Mouse (Mus musculus) midbrain, embryonic 11.5 days (tissue): ENCODE measurements at regions not wholly inside any gene's neighbourhood (a gene's known extent, or its start where the extent isn't known, plus 50 kb on each side); places are given as distances from the start of the nearest gene placed in this dataset.
"Not testable (repeated sequence)": the region's sequence is repeated elsewhere in the genome, so short reads cannot be mapped to it uniquely, and the experiment has no call there.

Experiments
- ATAC-seq: fragments of 200-750 bp; cut with Nextera tagmentation; 2 replicates; pipeline ENCODE4 v1.8.0; 2017; ENCODE audit warnings: moderate TSS enrichment, moderate library complexity; ENCODE audit not compliant: low FRiP score
- DNase-seq: peaks from one replicate; pipeline ENCODE4 v3.0.0; 2015; ENCODE audit warnings: low spot score; ENCODE audit errors: missing footprints
- H3K27ac ChIP-seq: fragments of 300-500 bp; sonication (generic); 2 replicates; pipeline ENCODE4 v1.5.1; 2014; ENCODE audit warnings: low read depth, low read length
- H3K27me3 ChIP-seq: fragments of 300-500 bp; sonication (generic); 2 replicates; pipeline ENCODE4 v1.6.1; 2014; ENCODE audit warnings: mild to moderate bottlenecking, low read length, moderate library complexity, mixed read lengths; ENCODE audit not compliant: control insufficient read depth, insufficient read depth
- H3K36me3 ChIP-seq: fragments of 300-500 bp; sonication (generic); 2 replicates; pipeline ENCODE4 v1.6.1; 2014; ENCODE audit warnings: mild to moderate bottlenecking, low read length, moderate library complexity, mixed read lengths; ENCODE audit not compliant: control insufficient read depth, insufficient read depth
- H3K4me1 ChIP-seq: fragments of 300-500 bp; sonication (generic); 2 replicates; pipeline ENCODE4 v1.6.1; 2014; ENCODE audit warnings: low read length; ENCODE audit not compliant: control insufficient read depth, insufficient read depth
- H3K4me2 ChIP-seq: fragments of 300-500 bp; sonication (generic); 2 replicates; pipeline ENCODE4 v1.6.1; 2014; ENCODE audit warnings: mild to moderate bottlenecking, moderate library complexity
- H3K4me3 ChIP-seq: fragments of 300-500 bp; sonication (generic); 2 replicates; pipeline ENCODE4 v1.5.1; 2014; ENCODE audit warnings: low read depth, low read length
- H3K9ac ChIP-seq: fragments of 300-500 bp; sonication (generic); 2 replicates; pipeline ENCODE4 v1.6.1; 2014; ENCODE audit warnings: low read length
- H3K9me3 ChIP-seq: fragments of 300-500 bp; sonication (generic); 2 replicates; pipeline ENCODE4 v1.6.1; 2016; ENCODE audit warnings: low read length; ENCODE audit not compliant: control insufficient read depth
- WGBS: fragments of 180-500 bp; shearing (Covaris S2); extraction: QIAGEN DNeasy Blood & Tissue Kit; methylation state at CpG from one replicate; pipeline ENCODE4 v1.1.7; 2014; 5-methylcytosine and 5-hydroxymethylcytosine counted together

DNA sequence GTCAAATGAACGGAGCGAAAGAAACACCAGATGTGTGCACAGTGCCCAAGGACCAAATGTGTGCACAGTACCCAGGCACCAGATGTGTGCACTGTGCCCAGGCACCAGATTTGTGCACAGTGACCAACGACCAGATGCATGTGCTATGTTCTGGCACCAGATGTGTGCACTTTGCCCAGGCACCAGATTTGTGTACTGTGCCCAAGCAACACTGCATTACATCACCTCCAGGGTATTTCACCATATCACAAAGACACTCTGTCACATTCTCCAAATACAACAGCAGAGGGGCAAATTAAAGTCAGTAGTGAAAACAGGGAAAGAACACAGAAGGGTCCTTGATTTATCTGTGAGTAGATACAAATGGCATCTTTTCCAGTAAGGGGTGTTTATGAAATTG, 93.4 kb downstream of the Mettl4 start:
- 81% methylated on average over 3 of the region's 3 CpGs for WGBS
- no peak for DNase-seq
- H3K27me3 ChIP-seq = no peaks in the 10 kb centered on the region
- H3K4me2 ChIP-seq = no peak overlapping the region
- no peak overlapping the region for H3K27ac ChIP-seq
- H3K4me3 ChIP-seq = no peak overlapping the region
- H3K9ac ChIP-seq = no peak overlapping the region
- no peaks in the 10 kb centered on the region for H3K36me3 ChIP-seq
- H3K9me3 ChIP-seq = no peaks in the 10 kb centered on the region
- no peaks in the 10 kb centered on the region for H3K4me1 ChIP-seq
- ATAC-seq = no peak

DNA sequence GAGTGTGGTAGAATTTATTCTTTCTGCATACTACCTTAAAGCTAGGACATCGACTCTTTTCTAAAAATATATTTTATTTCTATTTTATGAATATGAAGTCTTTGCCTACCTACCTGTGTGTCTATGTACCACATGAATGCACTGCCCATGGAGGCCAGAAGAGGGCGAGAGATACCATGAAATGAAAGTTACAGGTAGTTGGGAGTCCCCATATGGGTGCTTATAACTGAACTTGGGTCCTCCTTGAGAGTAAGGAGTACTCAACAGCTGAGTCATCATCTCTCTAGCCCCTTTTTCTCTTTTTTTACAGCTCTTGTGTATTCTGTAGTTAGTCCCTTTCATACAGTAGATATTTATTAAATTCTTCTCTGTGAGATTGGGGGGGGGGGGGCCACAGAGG, 94.3 kb downstream of the Mettl4 start:
- H3K4me1 ChIP-seq = no peaks in the 10 kb centered on the region
- no peaks in the 10 kb centered on the region for H3K9me3 ChIP-seq
- no peak overlapping the region for H3K9ac ChIP-seq
- H3K36me3 ChIP-seq = no peaks in the 10 kb centered on the region
- WGBS = 83% methylated on average over 2 of the region's 2 CpGs
- no peak overlapping the region for H3K4me3 ChIP-seq
- ATAC-seq (no peak), DNase-seq (peak; percentile 54)
- H3K27ac ChIP-seq = no peak overlapping the region
- no peaks in the 10 kb centered on the region for H3K27me3 ChIP-seq
- no peak overlapping the region for H3K4me2 ChIP-seq

DNA sequence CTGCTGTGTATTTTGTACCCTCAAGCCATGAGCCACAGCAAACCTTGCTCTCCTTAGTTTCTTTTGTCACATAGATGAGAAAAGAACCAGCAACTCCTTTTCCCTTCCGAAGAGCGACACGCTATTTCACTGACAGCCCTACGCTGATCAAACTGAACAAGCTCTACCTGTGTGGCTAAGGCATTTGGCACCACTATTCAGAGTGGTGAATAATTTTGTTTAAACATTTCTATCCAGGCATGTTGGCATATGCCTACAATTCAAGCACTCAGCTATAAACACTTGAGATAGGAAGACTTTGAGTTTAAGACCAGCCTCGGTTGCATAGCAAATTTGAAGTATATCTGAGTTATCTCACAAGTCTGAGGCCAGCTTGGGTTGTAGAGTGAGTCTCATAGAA, 95.2 kb downstream of the Mettl4 start:
- Histone ChIP-seq H3K27ac (no peak overlapping the region), H3K4me2 (no peak overlapping the region), H3K27me3 (no peaks in the 10 kb centered on the region), H3K36me3 (no peaks in the 10 kb centered on the region), H3K4me1 (no peaks in the 10 kb centered on the region), H3K4me3 (no peak overlapping the region), H3K9me3 (no peaks in the 10 kb centered on the region), H3K9ac (no peak overlapping the region)
- no peak for ATAC-seq
- 95% methylated on average over 5 of the region's 5 CpGs for WGBS
- no peak for DNase-seq

DNA sequence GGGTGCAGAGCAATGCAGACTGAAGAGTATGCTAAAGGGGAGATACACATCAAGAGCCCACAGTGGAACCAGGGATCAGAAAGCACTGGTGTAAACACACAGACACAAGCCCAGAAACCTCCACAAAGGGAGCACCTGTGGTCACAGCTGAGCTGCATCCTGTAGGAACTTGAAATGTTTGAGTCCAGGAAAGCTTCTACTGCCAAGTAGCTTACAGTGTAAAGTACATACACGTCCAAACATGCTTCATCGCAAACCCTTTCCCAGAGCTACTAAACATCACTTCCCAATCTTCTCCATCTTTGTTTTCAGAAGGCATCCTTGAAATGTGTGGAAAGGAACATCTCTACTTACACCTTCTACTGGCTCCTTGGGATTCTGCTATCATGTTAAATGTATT, 97.4 kb downstream of the Mettl4 start:
- H3K27me3 ChIP-seq = no peaks in the 10 kb centered on the region
- no peak for ATAC-seq
- no peaks in the 10 kb centered on the region for H3K9me3 ChIP-seq
- H3K4me3 ChIP-seq = no peak overlapping the region
- 92% methylated on average over 2 of the region's 2 CpGs for WGBS
- no peak overlapping the region for H3K9ac ChIP-seq
- no peaks in the 10 kb centered on the region for H3K36me3 ChIP-seq
- H3K27ac ChIP-seq = no peak overlapping the region
- H3K4me1 ChIP-seq = no peaks in the 10 kb centered on the region
- DNase-seq = no peak
- no peak overlapping the region for H3K4me2 ChIP-seq

DNA sequence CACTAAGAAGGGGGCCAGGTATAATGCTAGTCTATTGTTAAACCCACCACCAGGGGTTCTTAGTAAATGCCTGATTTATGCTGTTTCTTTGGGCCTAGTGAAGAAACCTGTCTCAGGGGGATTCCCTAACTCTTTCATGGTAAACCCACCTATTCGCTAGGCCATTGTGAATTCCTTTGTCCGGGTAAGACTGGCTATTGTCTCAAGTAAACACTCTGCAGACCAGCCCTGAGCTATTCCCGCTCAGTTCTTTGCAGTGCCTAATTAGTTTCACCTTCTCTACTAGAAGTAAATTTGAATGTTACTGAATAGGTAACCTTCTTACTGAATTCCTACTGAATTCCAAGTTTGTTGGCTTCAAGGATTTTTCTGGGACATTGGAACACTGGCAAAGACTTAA, 98.3 kb downstream of the Mettl4 start:
- ATAC-seq, H3K36me3 ChIP-seq, H3K4me2 ChIP-seq, H3K27me3 ChIP-seq, H3K4me3 ChIP-seq, H3K9ac ChIP-seq, DNase-seq, H3K9me3 ChIP-seq, H3K4me1 ChIP-seq, H3K27ac ChIP-seq: not testable (repeated sequence)
- 40% methylated on average over 3 of the region's 3 CpGs for WGBS
